Comparison of ENCODE assay signal across 12 mouse cellular contexts in the genomic region with DNA sequence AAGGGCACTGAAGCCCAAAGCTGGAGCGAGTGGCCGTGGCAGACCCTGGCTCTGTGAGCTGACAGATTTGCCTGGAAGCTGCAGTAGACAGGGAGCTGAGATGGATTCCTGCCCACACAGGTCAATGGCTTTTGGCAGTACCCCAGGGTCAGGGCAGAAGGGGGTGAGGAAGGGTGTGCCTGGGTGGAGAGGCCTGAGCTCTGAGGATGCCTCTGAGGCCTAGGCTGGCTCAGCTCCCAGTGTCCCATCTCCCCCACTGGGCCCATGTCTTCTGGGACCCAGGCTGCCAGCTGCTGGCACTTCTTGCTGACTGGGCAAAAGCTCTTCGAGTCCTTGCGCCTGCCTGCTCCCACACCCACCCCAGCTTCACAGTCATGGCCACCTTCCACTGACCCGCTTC. TPM values are rescaled to one million over a fixed set of nuclear protein-coding genes. Genes with fewer than 3 reads are reported as not detected.
DNase-seq lines count a peak whose midpoint lies in the region; TF ChIP-seq lines count a peak whose summit lies in the region.
"Had no signal": no experiment of that assay in that cellular context is flagged by ENCODE, and none has a peak within 500 bp of the region (broad histone marks: within the 10 kb centered on the region; RNA-seq: fewer than 3 reads in every experiment).

No protein-coding gene starts in this region.

- H3K27me3 ChIP-seq in liver, adult 2 months (ENCODE audit: control insufficient read depth, insufficient read depth, low read length): no peaks in the 10 kb centered on the region

- no peak overlapping the region for H3K27ac ChIP-seq in liver, adult 2 months (replicated peaks; ENCODE audit: insufficient read depth, low read depth, low read length)

- no peak for TF ChIP-seq POLR2A in liver, adult 2 months (IDR thresholded peaks at IDR 0.05; ENCODE audit: extremely low read depth, insufficient read depth, low read length)

- DNase-seq in adrenal gland, adult (ENCODE audit: inconsistent age in 2 of 2, low spot score in 1 of 2): peak; percentile 60 to 80
- DNase-seq in adrenal gland, postnatal 4 days (ENCODE audit: low spot score in 2 of 2): no peak
- peak; percentile 8 for DNase-seq in liver, adult 2 months (ENCODE audit: extremely low read depth, low read depth, low spot score)
- no peak for DNase-seq in liver
- DNase-seq in cerebellum, adult 11-12 months: peak; percentile 73
- peak; percentile 46 to 49 for DNase-seq in cerebellum, postnatal 36 days
- no peak for DNase-seq in thymus, postnatal 36 days
- DNase-seq in frontal cortex, postnatal 36 days (ENCODE audit: low spot score in 2 of 2): no peak
- DNase-seq: gastrocnemius, postnatal 14 days; kidney, adult 2 months; lung, embryonic 14.5 days had no signal

- no peaks in the 10 kb centered on the region for H3K36me3 ChIP-seq in liver, adult 2 months (ENCODE audit: control insufficient read depth, insufficient read depth, low read length)

- 80% methylated on average over 5 of the region's 5 CpGs for WGBS in liver, adult 2 months

- H3K9ac ChIP-seq in liver, adult 2 months (ENCODE audit: low read depth, low read length): no peak overlapping the region
- H3K9ac ChIP-seq: lung, embryonic 14.5 days had no signal

- no peaks in the 10 kb centered on the region for H3K4me1 ChIP-seq in liver, adult 2 months (ENCODE audit: control insufficient read depth, insufficient read depth, low read length)

- no peak for TF ChIP-seq CTCF in liver, adult 2 months (IDR thresholded peaks at IDR 0.05; ENCODE audit: low read depth, low read length)

- no peaks in the 10 kb centered on the region for H3K79me2 ChIP-seq in liver, adult 2 months (ENCODE audit: control insufficient read depth, insufficient read depth, low read length)

- no peak overlapping the region for H3K4me3 ChIP-seq in liver, adult 2 months (ENCODE audit: insufficient read depth, low read depth, low read length)
- H3K4me3 ChIP-seq: midbrain, embryonic 13.5 days had no signal

RNA-seq across cellular contexts. Expression of a gene that starts 8.5 kb away (rescaled TPM):
- total RNA-seq in adrenal gland, postnatal 4 days (2021): 10 to 100 TPM; 41.2 to 43.1 TPM
- 0.07 TPM in 1 of 2 replicates, not detected in the other for total RNA-seq in liver, adult 2 months (2014; rRNA removed)
- polyA plus RNA-seq in liver, adult 2 months (2012; rRNA removed): 0.06 TPM in 1 of 2 replicates, not detected in the other

RNA-seq across cellular contexts. Expression of a gene that starts 54.4 kb away (rescaled TPM):
- total RNA-seq in adrenal gland, postnatal 4 days (2021): 10 to 100 TPM; 62.1 to 69.1 TPM
- total RNA-seq in liver, adult 2 months (2014; rRNA removed): 1.9 and 2.4 TPM in 2 replicates
- 1.9 and 2.0 TPM in 2 replicates for polyA plus RNA-seq in liver, adult 2 months (2012; rRNA removed)

Comparison
In these comparisons a context has a peak if more than half of its experiments do, and no peak if none do; other contexts are left out.
1. DNase-seq: peak in adrenal gland, adult (2 of 2), liver, adult 2 months (single experiment), cerebellum, adult 11-12 months (single experiment) and cerebellum, postnatal 36 days (2 of 2); none in adrenal gland, postnatal 4 days (0 of 2), liver (single experiment), thymus, postnatal 36 days (0 of 2) and frontal cortex, postnatal 36 days (0 of 2).
2. RNA of a gene that starts 8.5 kb away (total RNA-seq): 41.2 to 43.1 TPM in adrenal gland, postnatal 4 days; 0.07 TPM in liver, adult 2 months; every median in the first group is over 10 times any median in the second.
3. RNA of a gene that starts 54.4 kb away (total RNA-seq): 62.1 to 69.1 TPM in adrenal gland, postnatal 4 days; 1.9 to 2.4 TPM in liver, adult 2 months; every median in the first group is over 10 times any median in the second.